Mouse (Mus musculus) hindbrain, embryonic 13.5 days (tissue): ENCODE measurements around the gene Nudt3. TPM values are rescaled to one million over a fixed set of nuclear protein-coding genes. Genes with fewer than 3 reads are reported as not detected.
A peak's percentile ranks its signal among the peaks of the same experiment; 100 is the strongest.

Experiments used
- ATAC-seq: fragments of 200-750 bp; cut with Nextera tagmentation; 2 replicates; pipeline ENCODE4 v1.8.0; 2017; ENCODE audit warnings: moderate TSS enrichment; ENCODE audit not compliant: low FRiP score
- H3K27ac ChIP-seq: fragments of 300-500 bp; sonication (generic); 2 replicates; pipeline ENCODE4 v1.5.1; 2015; ENCODE audit warnings: inconsistent platforms, mild to moderate bottlenecking, moderate library complexity
- H3K27me3 ChIP-seq: fragments of 300-500 bp; sonication (generic); 2 replicates; pipeline ENCODE4 v1.6.1; 2015; ENCODE audit warnings: mild to moderate bottlenecking, inconsistent platforms
- H3K36me3 ChIP-seq: fragments of 300-500 bp; sonication (generic); 2 replicates; pipeline ENCODE4 v1.6.1; 2015; ENCODE audit warnings: mild to moderate bottlenecking, inconsistent platforms
- H3K4me1 ChIP-seq: fragments of 300-500 bp; sonication (generic); replicated peaks from 2 replicates; pipeline ENCODE4 v1.6.1; 2015; ENCODE audit warnings: inconsistent platforms
- H3K4me2 ChIP-seq: fragments of 300-500 bp; sonication (generic); 2 replicates; pipeline ENCODE4 v1.6.1; 2015; ENCODE audit warnings: inconsistent platforms, mild to moderate bottlenecking, moderate library complexity
- H3K4me3 ChIP-seq: fragments of 300-500 bp; sonication (generic); 2 replicates; pipeline ENCODE4 v1.5.1; 2015; ENCODE audit warnings: mild to moderate bottlenecking, inconsistent platforms
- H3K9ac ChIP-seq: fragments of 300-500 bp; sonication (generic); 2 replicates; pipeline ENCODE4 v1.6.1; 2015; ENCODE audit warnings: mild to moderate bottlenecking, inconsistent platforms
- H3K9me3 ChIP-seq: fragments of 300-500 bp; sonication (generic); 2 replicates; pipeline ENCODE4 v1.6.1; 2016; ENCODE audit warnings: inconsistent platforms
- WGBS: fragments of 180-500 bp; shearing (Covaris S2); methylation state at CpG from one replicate; pipeline ENCODE4 v1.1.7; 2015; 5-methylcytosine and 5-hydroxymethylcytosine counted together
- polyA plus RNA-seq: library from polyadenylated mRNA; unstranded; fragments of >200 nt; fragmentation: Nextera tagmentation; extraction: Ambion mirVana; gene quantifications from 2 replicates; pipeline ENCODE4 v1.2.1, GENCODE M21; 2015

The Nudt3 gene
- polyA plus RNA-seq, 1 experiment from 2014 or later = 235 TPM

- no peak for ATAC-seq
- Histone ChIP-seq H3K4me2 (no peak overlapping the region), H3K4me3 (no peak overlapping the region), H3K9ac (no peak overlapping the region), H3K27me3 (0 out of 2 replicates have a peak, but pooled peaks cover 3% of the 10 kb centered on the region), H3K9me3 (no peaks in the 10 kb centered on the region), H3K27ac (no peak overlapping the region), H3K36me3 (no peaks in the 10 kb centered on the region), H3K4me1 (peaks cover 11% of the 10 kb centered on the region)
- WGBS = 74% methylated on average over 9 of the region's 9 CpGs
Measured at GRCm38 (mm10) chr17:27547253-27547868, 75.9 kb downstream of the Nudt3 start.

DNA sequence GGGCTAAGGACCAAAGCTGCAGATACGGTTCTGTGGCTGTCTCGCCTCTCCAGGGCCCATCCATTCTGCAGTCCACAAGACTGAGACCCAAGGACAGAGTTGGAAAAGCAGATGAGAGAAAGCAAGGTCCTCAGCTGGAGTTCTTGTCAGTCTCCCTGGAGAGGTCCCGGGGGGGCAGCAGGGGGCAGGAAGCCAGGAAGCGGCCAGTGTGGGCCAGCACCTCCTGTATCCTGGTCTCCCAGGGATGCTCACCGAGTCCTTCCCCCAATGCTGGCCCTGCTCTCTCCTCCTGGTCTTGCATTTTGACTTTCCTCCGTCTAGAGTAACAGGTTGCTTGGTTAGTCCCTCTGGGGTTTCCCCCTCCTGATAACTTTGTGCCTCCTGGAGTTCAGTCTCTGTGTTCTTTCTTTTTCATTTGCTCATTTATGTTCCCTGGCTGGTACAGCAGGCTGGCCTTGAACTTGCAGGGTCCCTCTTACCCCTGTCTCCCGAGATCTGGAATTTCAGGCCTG lies 76.7 kb downstream of the Nudt3 start:
- Histone ChIP-seq H3K4me2 (no peak overlapping the region), H3K36me3 (no peaks in the 10 kb centered on the region), H3K27ac (no peak overlapping the region), H3K4me3 (no peak overlapping the region), H3K9ac (0 out of 2 replicates have a peak overlapping the region, but pooled peaks have one; percentile 39), H3K9me3 (no peaks in the 10 kb centered on the region), H3K27me3 (0 out of 2 replicates have a peak, but pooled peaks cover 3% of the 10 kb centered on the region), H3K4me1 (peaks cover 11% of the 10 kb centered on the region)
- no peak for ATAC-seq
- WGBS = 70% methylated on average over 7 of the region's 7 CpGs

GRCm38 (mm10) chr17:27545991-27546390 lies 77.3 kb downstream of the Nudt3 start:
- Histone ChIP-seq H3K36me3 (no peaks in the 10 kb centered on the region), H3K4me1 (peaks cover 11% of the 10 kb centered on the region)
- WGBS = 56% methylated on average over 12 of the region's 12 CpGs

GRCm38 (mm10) chr17:27544551-27544950 lies 78.7 kb downstream of the Nudt3 start:
- Histone ChIP-seq H3K27me3 (0 out of 2 replicates have a peak, but pooled peaks cover 3% of the 10 kb centered on the region), H3K4me1 (peaks cover 9% of the 10 kb centered on the region), H3K9ac (no peak overlapping the region), H3K36me3 (no peaks in the 10 kb centered on the region), H3K4me2 (no peak overlapping the region), H3K9me3 (no peaks in the 10 kb centered on the region), H3K4me3 (no peak overlapping the region), H3K27ac (no peak overlapping the region)
- WGBS = 81% methylated on average over 11 of the region's 11 CpGs
- no peak for ATAC-seq

More at GRCm38 (mm10) chr17:27545991-27546390, 77.3 kb downstream of the Nudt3 start:
- H3K9me3 ChIP-seq = no peaks in the 10 kb centered on the region
- ATAC-seq = no peak
- H3K27ac ChIP-seq = no peak overlapping the region
- no peak overlapping the region for H3K4me2 ChIP-seq
- 0 out of 2 replicates have a peak, but pooled peaks cover 3% of the 10 kb centered on the region for H3K27me3 ChIP-seq
- no peak overlapping the region for H3K4me3 ChIP-seq
- H3K9ac ChIP-seq = peak overlapping the region; percentile 39; the same call in 1 of the 2 replicates

GRCm38 (mm10) chr17:27541984-27542383 lies 81.3 kb downstream of the Nudt3 start:
- no peak overlapping the region for H3K27ac ChIP-seq
- no peaks in the 10 kb centered on the region for H3K9me3 ChIP-seq
- H3K4me3 ChIP-seq = no peak overlapping the region
- no peak for ATAC-seq
- no peak overlapping the region for H3K9ac ChIP-seq
- H3K4me1 ChIP-seq = no peaks in the 10 kb centered on the region
- H3K27me3 ChIP-seq = 0 out of 2 replicates have a peak, but pooled peaks cover 3% of the 10 kb centered on the region
- WGBS = 77% methylated on average over 3 of the region's 3 CpGs
- H3K36me3 ChIP-seq = no peaks in the 10 kb centered on the region
- H3K4me2 ChIP-seq = no peak overlapping the region

- WGBS = 86% methylated on average over 2 of the region's 2 CpGs
- Histone ChIP-seq H3K4me1 (no peaks in the 10 kb centered on the region), H3K9me3 (no peaks in the 10 kb centered on the region), H3K36me3 (no peaks in the 10 kb centered on the region), H3K4me2 (no peak overlapping the region), H3K27ac (no peak overlapping the region), H3K4me3 (no peak overlapping the region), H3K27me3 (no peaks in the 10 kb centered on the region), H3K9ac (no peak overlapping the region)
- no peak for ATAC-seq
Measured at GRCm38 (mm10) chr17:27541261-27541660, 82.0 kb downstream of the Nudt3 start.

- Histone ChIP-seq H3K9me3 (no peaks in the 10 kb centered on the region), H3K4me2 (no peak overlapping the region), H3K27me3 (no peaks in the 10 kb centered on the region), H3K4me3 (no peak overlapping the region), H3K27ac (no peak overlapping the region), H3K36me3 (no peaks in the 10 kb centered on the region), H3K9ac (no peak overlapping the region), H3K4me1 (no peaks in the 10 kb centered on the region; the same call in 1 of the 2 replicates)
- 0 out of 2 replicates have a peak, but pooled peaks have one; percentile 65 for ATAC-seq
- WGBS = 5% methylated on average over 10 of the region's 10 CpGs
Measured at GRCm38 (mm10) chr17:27534718-27535117, 88.6 kb downstream of the Nudt3 start.

GRCm38 (mm10) chr17:27533354-27533753 lies 89.9 kb downstream of the Nudt3 start:
- Histone ChIP-seq H3K4me2 (no peak overlapping the region), H3K9me3 (no peaks in the 10 kb centered on the region), H3K4me3 (no peak overlapping the region), H3K27ac (no peak overlapping the region), H3K36me3 (no peaks in the 10 kb centered on the region), H3K9ac (no peak overlapping the region), H3K27me3 (no peaks in the 10 kb centered on the region), H3K4me1 (no peaks in the 10 kb centered on the region; the same call in 1 of the 2 replicates)
- ATAC-seq = no peak
- WGBS = 85% methylated on average over 3 of the region's 3 CpGs

GRCm38 (mm10) chr17:27532095-27532494 lies 91.2 kb downstream of the Nudt3 start:
- 90% methylated on average over 8 of the region's 8 CpGs for WGBS
- H3K4me3 ChIP-seq = no peak overlapping the region
- ATAC-seq = no peak

More at GRCm38 (mm10) chr17:27532095-27532494, 91.2 kb downstream of the Nudt3 start:
- Histone ChIP-seq H3K27ac (no peak overlapping the region), H3K9me3 (no peaks in the 10 kb centered on the region), H3K4me1 (no peaks in the 10 kb centered on the region; the same call in 1 of the 2 replicates), H3K27me3 (no peaks in the 10 kb centered on the region), H3K4me2 (no peak overlapping the region), H3K9ac (no peak overlapping the region), H3K36me3 (no peaks in the 10 kb centered on the region)

Other genes with a start within 250 kb of the Nudt3 start
- 4.8 and 5.2 TPM in 2 replicates for gene Grm4, start 102.1 kb downstream of the Nudt3 start, polyA plus RNA-seq
- gene Hmga1, start 67.0 kb downstream of the Nudt3 start, polyA plus RNA-seq = 113 and 126 TPM in 2 replicates
- 43.5 and 44.8 TPM in 2 replicates for gene AI413582, start 57.7 kb downstream of the Nudt3 start, polyA plus RNA-seq
- not detected in 2 replicates for gene RPS10-NUDT3, start 11.7 kb upstream of the Nudt3 start, polyA plus RNA-seq
- gene Rps10, start 13.2 kb upstream of the Nudt3 start, polyA plus RNA-seq = 565 and 583 TPM in 2 replicates
- 27.9 and 31.0 TPM in 2 replicates for gene Pacsin1, start 32.0 kb upstream of the Nudt3 start, polyA plus RNA-seq
- 0.60 TPM in 2 replicates for gene Spdef, start 105.5 kb upstream of the Nudt3 start, polyA plus RNA-seq
- 10.0 and 10.1 TPM in 2 replicates for gene D17Wsu92e, start 197.2 kb upstream of the Nudt3 start, polyA plus RNA-seq
- gene Snrpc, start 214.7 kb upstream of the Nudt3 start, polyA plus RNA-seq = 260 and 270 TPM in 2 replicates
- 5.6 and 6.7 TPM in 2 replicates for gene Uhrf1bp1, start 232.9 kb upstream of the Nudt3 start, polyA plus RNA-seq